Mouse (Mus musculus): Measurements from ENCODE around the gene Amigo3. TPM values are rescaled to one million over a fixed set of nuclear protein-coding genes. Genes with fewer than 3 reads are reported as not detected.

Amigo3 gene
- polyA plus RNA-seq, 1 experiment from 2014 or later: 3.4 TPM

Small RNAs within 50 kb of the gene (microRNA-seq; reads per million reads assigned to microRNA genes)
- gene Gm47303 (not detected), gene Mir7088 (not detected)

Other genes starting within 250 kb of the Amigo3 start
- 115 and 140 TPM in 2 replicates for gene Rbm6, start 179.9 kb upstream of the Amigo3 start, polyA plus RNA-seq (2015; fragmentation: Nextera tagmentation; extraction: Ambion mirVana)
- 24.8 and 25.2 TPM in 2 replicates for gene Mon1a, start 165.0 kb upstream of the Amigo3 start, polyA plus RNA-seq (2015; fragmentation: Nextera tagmentation; extraction: Ambion mirVana)
- gene Mst1r, start 146.3 kb upstream of the Amigo3 start, polyA plus RNA-seq (2015; fragmentation: Nextera tagmentation; extraction: Ambion mirVana): 0.91 and 1.3 TPM in 2 replicates
- gene Actl11, start 124.7 kb upstream of the Amigo3 start, polyA plus RNA-seq (2015; fragmentation: Nextera tagmentation; extraction: Ambion mirVana): not detected in 2 replicates
- 117 and 140 TPM in 2 replicates for gene Camkv, start 117.5 kb upstream of the Amigo3 start, polyA plus RNA-seq (2015; fragmentation: Nextera tagmentation; extraction: Ambion mirVana)
- 14.2 and 17.1 TPM in 2 replicates for gene Traip, start 103.0 kb upstream of the Amigo3 start, polyA plus RNA-seq (2015; fragmentation: Nextera tagmentation; extraction: Ambion mirVana)
- 3.2 and 3.7 TPM in 2 replicates for gene Uba7, start 77.7 kb upstream of the Amigo3 start, polyA plus RNA-seq (2015; fragmentation: Nextera tagmentation; extraction: Ambion mirVana)
- gene Gm20661, start 70.1 kb upstream of the Amigo3 start, polyA plus RNA-seq (2015; fragmentation: Nextera tagmentation; extraction: Ambion mirVana): 0.65 and 0.92 TPM in 2 replicates
- 12.8 and 14.2 TPM in 2 replicates for gene Inka1, start 67.3 kb upstream of the Amigo3 start, polyA plus RNA-seq (2015; fragmentation: Nextera tagmentation; extraction: Ambion mirVana)
- gene Cdhr4, start 60.7 kb upstream of the Amigo3 start, polyA plus RNA-seq (2015; fragmentation: Nextera tagmentation; extraction: Ambion mirVana): 1.2 TPM in 2 replicates
- gene Gm20662, start 56.8 kb upstream of the Amigo3 start, polyA plus RNA-seq (2015; fragmentation: Nextera tagmentation; extraction: Ambion mirVana): 0.67 and 1.4 TPM in 2 replicates
- gene Ip6k1, start 50.7 kb upstream of the Amigo3 start, polyA plus RNA-seq (2015; fragmentation: Nextera tagmentation; extraction: Ambion mirVana): 110 and 116 TPM in 2 replicates
- 19.6 and 21.2 TPM in 2 replicates for gene Gmppb, start 3.9 kb upstream of the Amigo3 start, polyA plus RNA-seq (2015; fragmentation: Nextera tagmentation; extraction: Ambion mirVana)
- gene Mst1, start 27.3 kb downstream of the Amigo3 start, polyA plus RNA-seq (2015; fragmentation: Nextera tagmentation; extraction: Ambion mirVana): not detected in 2 replicates
- 44.5 and 53.1 TPM in 2 replicates for gene Rnf123, start 30.2 kb downstream of the Amigo3 start, polyA plus RNA-seq (2015; fragmentation: Nextera tagmentation; extraction: Ambion mirVana)
- 41.3 and 46.2 TPM in 2 replicates for gene Apeh, start 41.4 kb downstream of the Amigo3 start, polyA plus RNA-seq (2015; fragmentation: Nextera tagmentation; extraction: Ambion mirVana)
- gene Bsn, start 137.2 kb downstream of the Amigo3 start, polyA plus RNA-seq (2015; fragmentation: Nextera tagmentation; extraction: Ambion mirVana): 7.0 and 8.5 TPM in 2 replicates
- gene Dag1, start 210.8 kb downstream of the Amigo3 start, polyA plus RNA-seq (2015; fragmentation: Nextera tagmentation; extraction: Ambion mirVana): 56.3 and 57.9 TPM in 2 replicates
- gene Nicn1, start 237.3 kb downstream of the Amigo3 start, polyA plus RNA-seq (2015; fragmentation: Nextera tagmentation; extraction: Ambion mirVana): 139 and 158 TPM in 2 replicates
- gene Amt, start 243.7 kb downstream of the Amigo3 start, polyA plus RNA-seq (2015; fragmentation: Nextera tagmentation; extraction: Ambion mirVana): 22.3 and 23.8 TPM in 2 replicates